Mouse (Mus musculus) lung, adult 2 months (tissue): ENCODE data around the gene Hsh2d.

ENCODE experiments used
- CTCF ChIP-seq: fragments of 200-500 bp; IDR thresholded peaks from 2 replicates; pipeline ENCODE4 v1.5.1; 2011; ENCODE audit warnings: mild to moderate bottlenecking, low read length, control low read depth; ENCODE audit not compliant: insufficient read depth
- POLR2A ChIP-seq: fragments of 200-500 bp; IDR thresholded peaks from 2 replicates; pipeline ENCODE4 v1.6.1; 2011; ENCODE audit warnings: low read depth, mild to moderate bottlenecking, control low read depth, low read length, borderline replicate concordance; ENCODE audit errors: extremely low read depth

GRCm38 (mm10) chr8:72190215-72190539, 739 bp downstream of the Hsh2d start:
- TF ChIP-seq CTCF (no peak), POLR2A (no peak)
